Mouse (Mus musculus): ENCODE data around the gene Fntb. TPM values are rescaled to one million over a fixed set of nuclear protein-coding genes. Genes with fewer than 3 reads are reported as not detected.
A peak's percentile ranks its signal among the peaks of the same experiment; 100 is the strongest.

Gene Fntb
- polyA plus RNA-seq, 1 experiment from 2014 or later: 43.5 TPM

DNA sequence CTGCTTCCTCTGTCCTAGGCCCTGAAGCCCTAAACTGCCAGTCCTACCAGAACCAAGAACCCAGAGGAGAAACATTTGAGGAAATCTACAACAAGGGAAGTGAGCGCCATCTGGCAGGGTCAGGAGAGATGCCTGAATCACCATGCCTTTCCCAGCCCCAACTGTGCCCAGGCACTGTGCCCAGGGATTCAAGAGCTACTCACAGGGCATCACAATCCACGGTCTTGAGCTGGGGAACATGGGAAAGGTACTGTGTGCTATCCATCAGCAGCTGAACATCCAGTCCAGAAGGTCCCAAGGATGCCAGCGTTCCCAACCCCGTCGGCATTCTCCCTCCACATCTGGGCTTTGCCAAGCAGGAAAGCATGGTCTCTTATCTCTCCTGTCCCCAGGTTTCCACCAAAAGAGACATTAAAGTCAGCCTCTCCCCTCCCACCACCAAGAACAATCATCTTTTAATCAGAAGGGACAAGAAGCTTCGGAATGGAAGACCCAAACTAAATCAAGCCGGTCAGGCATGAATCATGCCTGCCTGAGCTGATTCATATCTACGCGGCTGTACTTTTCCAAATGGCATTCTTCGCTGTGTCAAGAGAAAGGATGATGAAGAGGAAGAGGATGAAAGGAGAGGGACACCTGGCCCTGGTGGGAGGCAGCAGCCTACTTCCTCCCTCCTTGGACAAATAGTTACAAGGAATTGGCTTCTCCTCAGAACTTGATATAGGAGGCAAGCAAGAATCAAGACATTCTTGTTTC is 39.8 kb downstream of the Fntb start:
- Histone ChIP-seq H3K9ac (ENCODE audit: low read length) (no peak overlapping the region), H3K36me3 (ENCODE audit: control insufficient read depth, insufficient read depth, low read length) (no peaks in the 10 kb centered on the region), H3K9me3 (ENCODE audit: control insufficient read depth, low read length) (no peaks in the 10 kb centered on the region), H3K4me2 (no peak overlapping the region), H3K27ac (ENCODE audit: low read depth, low read length) (no peak overlapping the region), H3K4me1 (ENCODE audit: control insufficient read depth, insufficient read depth, low read length) (no peaks in the 10 kb centered on the region), H3K27me3 (ENCODE audit: control insufficient read depth, insufficient read depth, low read length) (no peaks in the 10 kb centered on the region), H3K4me3 (ENCODE audit: low read depth, low read length) (no peak overlapping the region)
- WGBS: 88% methylated on average over 10 of the region's 10 CpGs
- DNase-seq (ENCODE audit: low spot score, missing footprints) (no peak), ATAC-seq (ENCODE audit: low FRiP score) (no peak)

- Histone ChIP-seq H3K9me3 (ENCODE audit: control insufficient read depth, low read length) (no peaks in the 10 kb centered on the region), H3K9ac (ENCODE audit: low read length) (no peak overlapping the region), H3K27ac (ENCODE audit: low read depth, low read length) (no peak overlapping the region), H3K4me1 (ENCODE audit: control insufficient read depth, insufficient read depth, low read length) (no peaks in the 10 kb centered on the region), H3K4me2 (no peak overlapping the region), H3K27me3 (ENCODE audit: control insufficient read depth, insufficient read depth, low read length) (no peaks in the 10 kb centered on the region), H3K36me3 (ENCODE audit: control insufficient read depth, insufficient read depth, low read length) (0 out of 2 replicates have a peak, but pooled peaks cover 2% of the 10 kb centered on the region), H3K4me3 (ENCODE audit: low read depth, low read length) (no peak overlapping the region)
- DNase-seq (ENCODE audit: low spot score, missing footprints) (no peak), ATAC-seq (ENCODE audit: low FRiP score) (no peak)
- 85% methylated on average over 10 of the region's 10 CpGs for WGBS
Measured at GRCm38 (mm10) chr12:76807796-76808195, 42.4 kb downstream of the Fntb start.

DNA sequence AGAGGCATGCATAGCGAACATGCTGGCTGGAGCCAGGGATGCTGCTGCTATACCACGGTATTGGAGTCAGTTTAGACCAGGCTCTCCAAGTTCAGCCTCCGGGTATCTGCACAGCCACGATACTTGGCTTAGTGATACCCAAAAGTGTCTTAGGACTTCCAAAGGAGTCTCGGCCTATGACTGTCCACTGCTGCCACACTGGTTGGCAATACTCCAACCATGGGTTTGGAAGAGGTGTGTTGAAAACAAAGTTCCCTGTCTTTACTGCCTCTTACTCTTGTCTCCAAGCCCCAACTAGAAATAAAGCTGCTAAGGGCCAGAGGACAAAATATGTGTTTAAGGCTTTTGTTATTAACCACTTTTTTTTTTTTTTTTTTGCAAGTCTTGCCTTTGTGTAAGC is 45.1 kb downstream of the Fntb start:
- no peak overlapping the region for H3K4me3 ChIP-seq (ENCODE audit: low read depth, low read length)
- no peak overlapping the region for H3K27ac ChIP-seq (ENCODE audit: low read depth, low read length)
- H3K27me3 ChIP-seq (ENCODE audit: control insufficient read depth, insufficient read depth, low read length): no peaks in the 10 kb centered on the region
- H3K9ac ChIP-seq (ENCODE audit: low read length): no peak overlapping the region
- no peaks in the 10 kb centered on the region for H3K9me3 ChIP-seq (ENCODE audit: control insufficient read depth, low read length)
- no peak overlapping the region for H3K4me2 ChIP-seq
- WGBS: 95% methylated on average over 5 of the region's 5 CpGs
- H3K4me1 ChIP-seq (ENCODE audit: control insufficient read depth, insufficient read depth, low read length): no peaks in the 10 kb centered on the region
- no peak for ATAC-seq (ENCODE audit: low FRiP score)
- no peak for DNase-seq (ENCODE audit: low spot score, missing footprints)
- H3K36me3 ChIP-seq (ENCODE audit: control insufficient read depth, insufficient read depth, low read length): 0 out of 2 replicates have a peak, but pooled peaks cover 2% of the 10 kb centered on the region

DNA sequence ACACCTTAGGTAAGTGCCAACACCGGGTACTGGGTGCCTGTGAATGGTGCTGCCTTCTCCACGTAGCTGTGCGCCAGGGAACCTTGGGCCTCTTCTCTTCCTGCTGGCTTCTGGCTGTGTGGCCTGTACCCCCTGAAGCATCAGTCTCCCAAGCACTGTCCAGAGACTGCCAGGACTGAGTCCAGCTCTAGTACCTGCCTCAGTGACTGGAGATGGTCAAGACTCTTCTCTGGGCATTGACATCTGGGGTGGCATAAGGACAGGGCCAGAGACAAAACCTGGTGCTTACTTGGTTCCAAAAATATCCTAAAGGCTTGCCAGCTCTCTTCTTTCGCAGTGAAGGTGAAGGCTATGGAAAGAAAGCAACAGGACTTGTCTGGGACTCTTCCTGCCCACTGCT is 45.6 kb downstream of the Fntb start:
- 0 out of 2 replicates have a peak, but pooled peaks cover 2% of the 10 kb centered on the region for H3K36me3 ChIP-seq (ENCODE audit: control insufficient read depth, insufficient read depth, low read length)
- no peak overlapping the region for H3K4me3 ChIP-seq (ENCODE audit: low read depth, low read length)
- no peak overlapping the region for H3K4me2 ChIP-seq
- WGBS: 91% methylated on average over 4 of the region's 4 CpGs
- no peak overlapping the region for H3K27ac ChIP-seq (ENCODE audit: low read depth, low read length)
- ATAC-seq (ENCODE audit: low FRiP score) (no peak), DNase-seq (ENCODE audit: low spot score, missing footprints) (no peak)
- no peaks in the 10 kb centered on the region for H3K27me3 ChIP-seq (ENCODE audit: control insufficient read depth, insufficient read depth, low read length)
- H3K9ac ChIP-seq (ENCODE audit: low read length): no peak overlapping the region
- H3K4me1 ChIP-seq (ENCODE audit: control insufficient read depth, insufficient read depth, low read length): no peaks in the 10 kb centered on the region
- no peaks in the 10 kb centered on the region for H3K9me3 ChIP-seq (ENCODE audit: control insufficient read depth, low read length)

GRCm38 (mm10) chr12:76813543-76813942 is 48.2 kb downstream of the Fntb start:
- ATAC-seq (ENCODE audit: low FRiP score) (no peak), DNase-seq (ENCODE audit: low spot score, missing footprints) (no peak)
- H3K9me3 ChIP-seq (ENCODE audit: control insufficient read depth, low read length): no peaks in the 10 kb centered on the region
- H3K4me3 ChIP-seq (ENCODE audit: low read depth, low read length): no peak overlapping the region
- 0 out of 2 replicates have a peak, but pooled peaks cover 2% of the 10 kb centered on the region for H3K36me3 ChIP-seq (ENCODE audit: control insufficient read depth, insufficient read depth, low read length)
- no peak overlapping the region for H3K27ac ChIP-seq (ENCODE audit: low read depth, low read length)
- H3K4me1 ChIP-seq (ENCODE audit: control insufficient read depth, insufficient read depth, low read length): peaks cover 9% of the 10 kb centered on the region; the same call in 1 of the 2 replicates
- no peak overlapping the region for H3K4me2 ChIP-seq
- H3K27me3 ChIP-seq (ENCODE audit: control insufficient read depth, insufficient read depth, low read length): no peaks in the 10 kb centered on the region
- WGBS: 82% methylated on average over 10 of the region's 10 CpGs
- H3K9ac ChIP-seq (ENCODE audit: low read length): no peak overlapping the region

GRCm38 (mm10) chr12:76814120-76814519 is 48.7 kb downstream of the Fntb start:
- Histone ChIP-seq H3K27me3 (ENCODE audit: control insufficient read depth, insufficient read depth, low read length) (no peaks in the 10 kb centered on the region), H3K4me2 (no peak overlapping the region), H3K4me3 (ENCODE audit: low read depth, low read length) (no peak overlapping the region), H3K9me3 (ENCODE audit: control insufficient read depth, low read length) (no peaks in the 10 kb centered on the region), H3K9ac (ENCODE audit: low read length) (no peak overlapping the region), H3K4me1 (ENCODE audit: control insufficient read depth, insufficient read depth, low read length) (peaks cover 9% of the 10 kb centered on the region; the same call in 1 of the 2 replicates), H3K27ac (ENCODE audit: low read depth, low read length) (no peak overlapping the region), H3K36me3 (ENCODE audit: control insufficient read depth, insufficient read depth, low read length) (0 out of 2 replicates have a peak, but pooled peaks cover 2% of the 10 kb centered on the region)
- ATAC-seq (ENCODE audit: low FRiP score): no peak
- no peak for DNase-seq (ENCODE audit: low spot score, missing footprints)
- WGBS: 89% methylated on average over 2 of the region's 2 CpGs

DNA sequence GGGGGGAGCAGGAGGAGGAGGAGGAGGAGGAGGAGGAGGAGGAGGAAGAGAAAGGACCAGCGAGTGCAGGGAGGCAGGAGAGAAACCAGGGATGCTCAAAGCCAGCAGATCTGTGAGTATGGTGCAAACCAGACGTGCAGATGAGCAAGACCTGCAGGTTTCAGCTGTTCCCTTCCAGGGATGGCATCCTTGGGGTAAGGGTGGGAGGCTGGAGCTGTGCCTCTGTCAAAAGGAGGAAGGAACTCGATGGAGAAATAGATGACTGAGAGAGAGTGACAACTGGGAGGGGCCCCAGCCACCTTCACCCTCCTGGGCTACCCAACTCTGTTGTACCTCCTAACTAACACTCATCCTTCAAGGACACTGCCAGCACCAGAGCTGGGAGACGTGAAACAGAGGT is 51.3 kb downstream of the Fntb start:
- Histone ChIP-seq H3K4me3 (ENCODE audit: low read depth, low read length) (no peak overlapping the region), H3K9me3 (ENCODE audit: control insufficient read depth, low read length) (no peaks in the 10 kb centered on the region), H3K27ac (ENCODE audit: low read depth, low read length) (no peak overlapping the region), H3K9ac (ENCODE audit: low read length) (no peak overlapping the region), H3K4me2 (no peak overlapping the region), H3K36me3 (ENCODE audit: control insufficient read depth, insufficient read depth, low read length) (0 out of 2 replicates have a peak, but pooled peaks cover 2% of the 10 kb centered on the region), H3K4me1 (ENCODE audit: control insufficient read depth, insufficient read depth, low read length) (peaks cover 25% of the 10 kb centered on the region), H3K27me3 (ENCODE audit: control insufficient read depth, insufficient read depth, low read length) (peaks cover 4% of the 10 kb centered on the region; the same call in 1 of the 2 replicates)
- ATAC-seq (ENCODE audit: low FRiP score): no peak
- 58% methylated on average over 4 of the region's 4 CpGs for WGBS
- DNase-seq (ENCODE audit: low spot score, missing footprints): peak; percentile 41

- H3K36me3 ChIP-seq (ENCODE audit: control insufficient read depth, insufficient read depth, low read length): 0 out of 2 replicates have a peak, but pooled peaks cover 2% of the 10 kb centered on the region
- H3K4me3 ChIP-seq (ENCODE audit: low read depth, low read length): no peak overlapping the region
- 50% methylated on average over 4 of the region's 4 CpGs for WGBS
- no peaks in the 10 kb centered on the region for H3K9me3 ChIP-seq (ENCODE audit: control insufficient read depth, low read length)
- peaks cover 4% of the 10 kb centered on the region for H3K27me3 ChIP-seq (ENCODE audit: control insufficient read depth, insufficient read depth, low read length)
- H3K4me1 ChIP-seq (ENCODE audit: control insufficient read depth, insufficient read depth, low read length): peaks cover 27% of the 10 kb centered on the region
- ATAC-seq (ENCODE audit: low FRiP score): no peak
- DNase-seq (ENCODE audit: low spot score, missing footprints): no peak
- H3K4me2 ChIP-seq: no peak overlapping the region
- H3K9ac ChIP-seq (ENCODE audit: low read length): no peak overlapping the region
- H3K27ac ChIP-seq (ENCODE audit: low read depth, low read length): no peak overlapping the region
Measured at GRCm38 (mm10) chr12:76817176-76817575, 51.8 kb downstream of the Fntb start.

DNA sequence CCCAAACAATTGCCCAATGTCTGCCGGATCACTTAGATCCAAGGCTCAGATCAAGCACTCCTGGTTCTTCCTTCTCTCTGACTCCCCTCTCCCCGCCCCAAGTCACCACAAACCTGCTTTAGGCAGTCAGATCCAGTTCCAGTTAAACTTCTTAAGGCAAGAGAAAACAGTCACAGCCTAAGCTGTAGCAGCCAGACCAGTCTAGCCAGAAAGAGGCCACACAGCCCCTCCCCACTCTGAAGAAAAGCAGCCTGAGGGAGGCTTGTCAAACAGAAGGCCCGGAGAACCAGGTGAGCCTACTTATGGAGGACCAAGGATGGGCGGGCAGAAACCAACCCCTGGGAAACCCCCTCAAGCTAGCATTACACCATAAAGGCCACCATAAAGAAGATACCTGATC is 52.7 kb downstream of the Fntb start:
- WGBS: 34% methylated on average over 4 of the region's 4 CpGs
- H3K4me1 ChIP-seq (ENCODE audit: control insufficient read depth, insufficient read depth, low read length): peaks cover 27% of the 10 kb centered on the region
- H3K4me2 ChIP-seq: no peak overlapping the region
- no peak for DNase-seq (ENCODE audit: low spot score, missing footprints)
- H3K27ac ChIP-seq (ENCODE audit: low read depth, low read length): no peak overlapping the region; the same call in 1 of the 2 replicates
- H3K9me3 ChIP-seq (ENCODE audit: control insufficient read depth, low read length): no peaks in the 10 kb centered on the region
- no peak overlapping the region for H3K4me3 ChIP-seq (ENCODE audit: low read depth, low read length)
- no peaks in the 10 kb centered on the region for H3K36me3 ChIP-seq (ENCODE audit: control insufficient read depth, insufficient read depth, low read length)
- no peak for ATAC-seq (ENCODE audit: low FRiP score)
- H3K27me3 ChIP-seq (ENCODE audit: control insufficient read depth, insufficient read depth, low read length): peaks cover 9% of the 10 kb centered on the region
- H3K9ac ChIP-seq (ENCODE audit: low read length): no peak overlapping the region
